Mouse (Mus musculus) layer of hippocampus, adult 2 months (tissue): ENCODE measurements around the gene Arid1b. TPM values are rescaled to one million over a fixed set of nuclear protein-coding genes. Genes with fewer than 3 reads are reported as not detected.
A peak's percentile ranks its signal among the peaks of the same experiment; 100 is the strongest.

ENCODE experiments used
- DNase-seq, 2 experiments: peaks; one replicate each; pipeline ENCODE4 v3.0.0; 2022; ENCODE audit warnings: low spot score in 2 of 2
- H3K27ac ChIP-seq: fragments of 200-600 bp; 2 replicates; pipeline ENCODE4 v1.8.1; 2022
- H3K4me3 ChIP-seq: fragments of 200-600 bp; 2 replicates; pipeline ENCODE4 v1.8.1; 2022; ENCODE audit warnings: mild to moderate bottlenecking
- CTCF ChIP-seq: fragments of 200-600 bp; conservative IDR thresholded peaks from 2 replicates; pipeline ENCODE4 v1.8.1; 2022; ENCODE audit warnings: antibody characterized with exemption, mild to moderate bottlenecking, moderate library complexity
- total RNA-seq, 2 experiments: library from RNA; stranded (reverse); gene quantifications; 2 replicates each; pipeline ENCODE4 v1.2.3; 2021

Gene Arid1b
- total RNA-seq, 2 experiments from 2014 or later = 114 to 119 TPM

GRCm38 (mm10) chr17:5267747-5268146, 273.6 kb downstream of the Arid1b start:
- TF ChIP-seq CTCF = no peak
- DNase-seq = no peak
- Histone ChIP-seq H3K27ac (peak overlapping the region; percentile 62; the same call in 1 of the 2 replicates), H3K4me3 (no peak overlapping the region)

- Histone ChIP-seq H3K4me3 (no peak overlapping the region), H3K27ac (peak overlapping the region; percentile 53)
- no peak for DNase-seq
- TF ChIP-seq CTCF = no peak
These were observed 275.2 kb downstream of the Arid1b start for GRCm38 (mm10) chr17:5269302-5269701.

DNA sequence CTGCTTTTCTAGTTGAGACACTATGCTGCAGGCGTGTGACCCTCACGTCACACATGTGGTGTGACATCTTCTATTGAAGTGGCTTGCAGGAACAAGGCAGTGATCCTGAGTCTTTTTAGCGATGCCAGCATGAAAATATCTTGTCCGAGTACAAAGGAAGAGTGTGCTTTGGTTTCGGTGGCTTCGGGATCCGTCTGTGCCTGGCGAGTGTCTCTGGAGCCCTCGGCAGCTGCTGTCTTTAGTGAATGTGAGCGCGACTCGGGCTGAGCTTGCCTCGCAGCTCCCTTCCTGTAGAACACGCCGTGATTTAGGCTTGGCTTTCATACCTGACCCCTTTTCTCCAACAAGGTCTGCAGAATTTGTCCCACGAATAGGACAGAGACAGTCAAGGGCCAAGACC, 275.6 kb downstream of the Arid1b start:
- Histone ChIP-seq H3K27ac (peak overlapping the region; percentile 53), H3K4me3 (no peak overlapping the region)
- TF ChIP-seq CTCF = no peak
- no peak for DNase-seq

GRCm38 (mm10) chr17:5270823-5271222, 276.7 kb downstream of the Arid1b start:
- H3K27ac ChIP-seq = peak overlapping the region; percentile 53
- DNase-seq = no peak
- no peak for TF ChIP-seq CTCF
- H3K4me3 ChIP-seq = no peak overlapping the region

- Histone ChIP-seq H3K4me3 (no peak overlapping the region), H3K27ac (peak overlapping the region; percentile 21; the same call in 1 of the 2 replicates)
- no peak for TF ChIP-seq CTCF
- no peak for DNase-seq
These were observed 279.0 kb downstream of the Arid1b start for GRCm38 (mm10) chr17:5273118-5273517.

DNA sequence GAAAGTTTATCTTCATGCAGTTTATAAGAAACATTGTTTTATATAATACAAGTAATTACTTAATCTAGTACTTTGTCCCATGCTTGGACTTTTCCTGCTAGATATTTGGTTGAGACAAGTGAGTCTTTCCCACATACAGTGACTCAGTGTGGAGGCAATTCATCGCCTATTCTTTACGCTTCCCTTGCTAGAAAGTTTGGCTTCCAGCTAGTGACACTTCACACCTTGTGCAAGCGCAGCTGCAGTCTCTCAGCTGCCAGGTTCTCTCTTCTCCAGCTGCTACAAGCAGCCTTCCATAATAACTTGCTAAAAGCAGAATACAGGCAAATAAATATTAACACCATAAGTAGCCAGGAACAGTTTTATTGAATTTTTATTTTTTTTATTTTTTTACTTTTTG, 279.6 kb downstream of the Arid1b start:
- no peak for DNase-seq
- Histone ChIP-seq H3K4me3 (no peak overlapping the region), H3K27ac (peak overlapping the region; percentile 21; the same call in 1 of the 2 replicates)
- no peak for TF ChIP-seq CTCF

DNA sequence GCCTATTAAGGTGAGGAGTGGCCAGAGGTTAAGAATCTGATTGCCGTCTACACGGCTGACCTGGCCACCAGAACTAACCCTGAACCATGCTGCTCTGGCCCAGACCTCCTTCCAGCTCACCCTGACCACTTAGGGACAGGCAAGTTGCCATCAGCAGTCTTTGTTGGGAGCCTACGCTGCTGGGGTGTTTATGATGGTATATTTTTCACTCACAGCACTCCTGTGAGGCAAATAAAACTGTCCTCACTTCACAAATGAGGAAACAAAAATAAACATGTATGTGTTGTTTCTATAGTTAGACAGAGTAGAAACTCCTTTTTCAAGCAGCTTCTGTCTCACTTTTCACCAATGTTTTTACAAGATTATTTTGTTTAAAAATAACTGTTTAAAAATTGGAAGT, 280.3 kb downstream of the Arid1b start:
- Histone ChIP-seq H3K4me3 (no peak overlapping the region), H3K27ac (no peak overlapping the region; the same call in 1 of the 2 replicates)
- TF ChIP-seq CTCF = no peak
- DNase-seq = no peak

GRCm38 (mm10) chr17:5275749-5276148, 281.6 kb downstream of the Arid1b start:
- no peak for DNase-seq
- Histone ChIP-seq H3K4me3 (no peak overlapping the region), H3K27ac (no peak overlapping the region)
- no peak for TF ChIP-seq CTCF

GRCm38 (mm10) chr17:5277137-5277871, 283.2 kb downstream of the Arid1b start:
- TF ChIP-seq CTCF = no peak
- H3K27ac ChIP-seq = peak overlapping the region; percentile 51; the same call in 1 of the 2 replicates
- no peak overlapping the region for H3K4me3 ChIP-seq
- no peak for DNase-seq

- no peak for TF ChIP-seq CTCF
- no peak for DNase-seq
- Histone ChIP-seq H3K4me3 (no peak overlapping the region), H3K27ac (peak overlapping the region; percentile 77)
These were observed 286.4 kb downstream of the Arid1b start for GRCm38 (mm10) chr17:5280499-5281053.

DNA sequence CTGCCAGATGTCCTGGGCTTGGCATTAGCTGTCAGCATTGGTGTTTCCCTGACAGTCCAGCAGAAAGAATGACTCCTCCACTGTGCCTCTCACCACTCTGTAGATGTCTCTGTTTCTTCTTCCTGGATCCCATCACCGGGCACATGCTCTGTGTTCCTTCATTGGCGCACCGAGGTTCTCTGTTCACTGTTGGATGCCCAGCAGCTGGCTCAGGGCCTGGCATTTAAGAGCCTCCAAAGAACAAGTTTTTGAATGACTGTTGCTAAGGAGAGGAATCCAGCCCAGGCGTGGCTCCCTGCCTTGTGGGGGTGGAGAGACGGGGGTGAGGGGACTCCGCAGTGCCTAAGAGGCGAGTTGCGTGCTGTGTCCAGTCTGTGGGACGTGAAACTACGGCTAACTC, 290.7 kb downstream of the Arid1b start:
- DNase-seq = peak; percentile 61 to 72
- Histone ChIP-seq H3K27ac (peak overlapping the region; percentile 94), H3K4me3 (no peak overlapping the region)
- TF ChIP-seq CTCF = no peak

DNA sequence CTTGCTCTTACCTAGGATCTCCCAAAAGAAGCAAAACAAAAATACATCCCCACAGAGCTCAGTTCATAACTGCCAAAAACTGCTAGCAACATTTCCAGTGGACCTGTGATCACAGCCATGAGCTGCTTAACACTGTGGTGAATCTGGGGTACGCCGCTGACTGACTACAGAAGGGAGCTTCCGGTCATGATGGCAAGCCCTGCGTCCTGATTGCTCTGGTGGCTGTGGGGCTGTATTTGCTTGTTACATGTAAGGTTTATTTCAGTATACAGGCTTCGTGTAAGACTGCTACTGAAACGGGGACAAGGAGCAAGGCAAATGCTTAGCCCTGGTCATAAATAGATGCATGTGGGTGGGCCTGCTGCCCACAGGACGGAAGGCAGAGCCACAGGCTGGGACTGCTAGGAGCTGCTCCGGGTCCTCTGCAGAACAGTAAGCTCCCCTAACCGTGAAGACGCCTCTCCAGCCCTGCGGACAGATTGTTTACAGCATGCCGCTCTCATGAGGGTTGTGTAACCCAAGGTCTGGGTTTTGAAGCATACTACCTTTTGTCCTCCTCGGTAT, 291.8 kb downstream of the Arid1b start:
- Histone ChIP-seq H3K27ac (peak overlapping the region; percentile 94), H3K4me3 (peak overlapping the region; percentile 14; the same call in 1 of the 2 replicates)
- no peak for TF ChIP-seq CTCF
- no peak for DNase-seq

GRCm38 (mm10) chr17:5286571-5287209, 292.6 kb downstream of the Arid1b start:
- no peak for TF ChIP-seq CTCF
- Histone ChIP-seq H3K4me3 (no peak overlapping the region), H3K27ac (peak overlapping the region; percentile 94)
- DNase-seq = peak; percentile 84 to 86
